Comparison of ENCODE assay signal across 28 mouse cellular contexts in the genomic region with DNA sequence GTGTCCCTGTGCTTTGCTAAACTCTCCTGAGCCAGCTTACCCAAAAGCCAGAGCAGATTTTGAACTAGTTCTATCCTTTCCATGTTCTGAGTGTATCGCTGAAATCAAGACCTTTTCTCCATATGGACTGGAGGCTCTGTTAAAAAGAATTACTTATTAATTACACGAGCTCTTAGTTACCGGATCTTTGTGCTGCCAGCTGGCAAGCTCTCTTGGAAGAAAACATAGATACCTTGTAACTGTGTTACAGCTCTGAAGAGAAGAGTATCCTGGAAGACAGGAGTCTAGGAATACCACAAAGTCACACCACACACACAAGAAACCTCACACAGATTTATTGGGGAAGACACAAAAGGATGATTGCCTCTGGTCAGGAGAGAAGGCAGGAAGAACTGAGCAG. TPM values are rescaled to one million over a fixed set of nuclear protein-coding genes. Genes with fewer than 3 reads are reported as not detected.
DNase-seq lines count a peak whose midpoint lies in the region; ATAC-seq and TF ChIP-seq lines count a peak whose summit lies in the region.
"Had no signal": no experiment of that assay in that cellular context is flagged by ENCODE, and none has a peak within 500 bp of the region (broad histone marks: within the 10 kb centered on the region; RNA-seq: fewer than 3 reads in every experiment).

No protein-coding gene starts in this region.

- H3K27ac ChIP-seq in kidney, embryonic 16.5 days (ENCODE audit: low read length) = no peak overlapping the region
- H3K27ac ChIP-seq in testis, adult 2 months (ENCODE audit: control insufficient read depth, insufficient read depth, low read depth, low read length) = no peak overlapping the region
- H3K27ac ChIP-seq: heart, adult 2 months; heart, embryonic 10.5 days; heart, embryonic 13.5 days; hindbrain, embryonic 14.5 days; hindbrain, postnatal 0 days had no signal

- no peak for TF ChIP-seq CTCF in testis, adult 2 months (IDR thresholded peaks at IDR 0.05; ENCODE audit: control insufficient read depth, insufficient read depth, insufficient replicate concordance, low read depth, low read length)

- DNase-seq in kidney, adult 11 months = peak; percentile 67
- no peak for DNase-seq in kidney, postnatal 4 days
- DNase-seq in kidney, adult 8-10 months = peak; percentile 75 to 76
- DNase-seq in testis, postnatal 10 days (ENCODE audit: low spot score) = no peak
- peak; percentile 70 to 78 for DNase-seq in kidney, postnatal 36 days
- DNase-seq in cerebellum, postnatal 14 days = no peak
- DNase-seq: adrenal gland, postnatal 10 days; B cell, adult 2 months; cerebellum, adult 11 months; cerebellum, adult 2 months; cerebellum, adult 9-11 months; cerebellum, postnatal 36 days; forebrain, postnatal 0 days; gastrocnemius, postnatal 10 days; gastrocnemius, postnatal 36 days; heart, adult 2 months; heart, postnatal 14 days; heart, postnatal 4 days had no signal

- H3K27me3 ChIP-seq in kidney, embryonic 16.5 days (ENCODE audit: insufficient read depth, low read length) = no peaks in the 10 kb centered on the region
- no peaks in the 10 kb centered on the region for H3K27me3 ChIP-seq in testis, adult 2 months (ENCODE audit: control insufficient read depth, insufficient read depth, low read length)
- H3K27me3 ChIP-seq: CH12.LX; heart, embryonic 13.5 days; Patski had no signal

- no peaks in the 10 kb centered on the region for H3K36me3 ChIP-seq in kidney, embryonic 16.5 days (ENCODE audit: insufficient read depth, low read length)
- no peaks in the 10 kb centered on the region for H3K36me3 ChIP-seq in testis, adult 2 months (ENCODE audit: control insufficient read depth, insufficient read depth, low read length)
- H3K36me3 ChIP-seq: G1E; heart, embryonic 10.5 days; heart, embryonic 13.5 days had no signal

- no peak overlapping the region for H3K4me2 ChIP-seq in kidney, embryonic 16.5 days (replicated peaks; ENCODE audit: low read depth, low read length)
- H3K4me2 ChIP-seq: heart, embryonic 13.5 days; hindbrain, embryonic 14.5 days had no signal

- no peaks in the 10 kb centered on the region for H3K4me1 ChIP-seq in kidney, embryonic 16.5 days (ENCODE audit: insufficient read depth, low read length)
- no peaks in the 10 kb centered on the region for H3K4me1 ChIP-seq in testis, adult 2 months (ENCODE audit: control insufficient read depth, insufficient read depth, low read length)
- H3K4me1 ChIP-seq: heart, embryonic 10.5 days; heart, embryonic 13.5 days had no signal

- ATAC-seq in kidney, embryonic 16.5 days (ENCODE audit: low FRiP score, low TSS enrichment) = no peak
- ATAC-seq: forebrain, embryonic 14.5 days; forebrain, postnatal 0 days; hindbrain, postnatal 0 days; Patski had no signal

- H3K9ac ChIP-seq in kidney, embryonic 16.5 days (replicated peaks; ENCODE audit: low read length) = no peak overlapping the region
- H3K9ac ChIP-seq: forebrain, postnatal 0 days; heart, embryonic 13.5 days; hindbrain, embryonic 14.5 days had no signal

- TF ChIP-seq POLR2A in testis, adult 2 months (IDR thresholded peaks at IDR 0.05; ENCODE audit: control insufficient read depth, low read depth, low read length) = no peak

- 62% methylated on average over 3 of the region's 3 CpGs for WGBS in kidney, embryonic 16.5 days

- no peak overlapping the region for H3K4me3 ChIP-seq in kidney, embryonic 16.5 days (ENCODE audit: low read length)
- peak overlapping the region; percentile 10; the same call in 1 of the 2 replicates for H3K4me3 ChIP-seq in testis, adult 2 months (ENCODE audit: control insufficient read depth, low read depth, low read length)
- H3K4me3 ChIP-seq: heart, adult 2 months; heart, embryonic 10.5 days; heart, embryonic 13.5 days had no signal

- no peaks in the 10 kb centered on the region for H3K9me3 ChIP-seq in kidney, embryonic 16.5 days (ENCODE audit: low read length)
- H3K9me3 ChIP-seq: G1E; heart, embryonic 10.5 days; heart, embryonic 13.5 days had no signal

RNA-seq across cellular contexts. Expression of gene Cldn10, which starts 31.1 kb away (rescaled TPM):
- polyA plus RNA-seq in kidney, embryonic 16.5 days (2015; fragmentation: Nextera tagmentation; extraction: Ambion mirVana) = 41.3 and 49.3 TPM in 2 replicates
- polyA plus RNA-seq in testis, adult 2 months (2012; rRNA removed) = 0.16 and 0.85 TPM in 2 replicates
- polyA plus RNA-seq: G1E, Patski had no signal

RNA-seq across cellular contexts. Expression of gene Abcc4, which starts 50.5 kb away (rescaled TPM):
- polyA plus RNA-seq in kidney, embryonic 16.5 days (2015; fragmentation: Nextera tagmentation; extraction: Ambion mirVana) = 7.4 and 7.9 TPM in 2 replicates
- polyA plus RNA-seq in testis, adult 2 months (2012; rRNA removed) = 0.96 and 1.9 TPM in 2 replicates

Comparison
In these comparisons a context has a peak if more than half of its experiments do, and no peak if none do; other contexts are left out.
1. DNase-seq: peak in kidney, adult 11 months (single experiment), kidney, adult 8-10 months (2 of 2) and kidney, postnatal 36 days (2 of 2); none in kidney, postnatal 4 days (0 of 2), testis, postnatal 10 days (single experiment) and cerebellum, postnatal 14 days (0 of 2).
2. RNA of gene Cldn10, which starts 31.1 kb away (polyA plus RNA-seq): 41.3 to 49.3 TPM in kidney, embryonic 16.5 days; 0.16 to 0.85 TPM in testis, adult 2 months; every median in the first group is over 10 times any median in the second.